Mouse (Mus musculus) embryonic fibroblast, embryonic 13.5 days (primary cell): ENCODE measurements around the gene Fam173a. TPM values are rescaled to one million over a fixed set of nuclear protein-coding genes. Genes with fewer than 3 reads are reported as not detected.

Source experiments
- H3K27ac ChIP-seq: 2 replicates; pipeline ENCODE4 v1.5.1; 2012; ENCODE audit warnings: low read length, control low read depth, inconsistent platforms; ENCODE audit not compliant: insufficient read depth
- H3K4me1 ChIP-seq: 2 replicates; pipeline ENCODE4 v1.6.1; 2011; ENCODE audit warnings: low read length; ENCODE audit not compliant: control insufficient read depth, insufficient read depth
- H3K4me3 ChIP-seq: 2 replicates; pipeline ENCODE4 v1.5.1; 2011; ENCODE audit warnings: mild to moderate bottlenecking, control low read depth, low read length; ENCODE audit not compliant: insufficient read depth
- CTCF ChIP-seq: IDR thresholded peaks from 2 replicates; pipeline ENCODE4 v1.5.1; 2011; ENCODE audit warnings: mild to moderate bottlenecking, control low read depth, low read length, moderate library complexity, borderline replicate concordance; ENCODE audit not compliant: insufficient read depth
- POLR2A ChIP-seq: IDR thresholded peaks from 2 replicates; pipeline ENCODE4 v1.6.1; 2011; ENCODE audit warnings: low read depth, mild to moderate bottlenecking, control low read depth, low read length, moderate library complexity
- polyA plus RNA-seq: library from polyadenylated mRNA; stranded (reverse); fragments of >200 nt; gene quantifications from 2 replicates; pipeline ENCODE4 v1.2.4, GENCODE M21; 2011; ENCODE audit warnings: low read depth; ENCODE audit not compliant: missing spikeins, insufficient read length

Fam173a gene
- polyA plus RNA-seq, 1 experiment: 25.4 TPM

DNA sequence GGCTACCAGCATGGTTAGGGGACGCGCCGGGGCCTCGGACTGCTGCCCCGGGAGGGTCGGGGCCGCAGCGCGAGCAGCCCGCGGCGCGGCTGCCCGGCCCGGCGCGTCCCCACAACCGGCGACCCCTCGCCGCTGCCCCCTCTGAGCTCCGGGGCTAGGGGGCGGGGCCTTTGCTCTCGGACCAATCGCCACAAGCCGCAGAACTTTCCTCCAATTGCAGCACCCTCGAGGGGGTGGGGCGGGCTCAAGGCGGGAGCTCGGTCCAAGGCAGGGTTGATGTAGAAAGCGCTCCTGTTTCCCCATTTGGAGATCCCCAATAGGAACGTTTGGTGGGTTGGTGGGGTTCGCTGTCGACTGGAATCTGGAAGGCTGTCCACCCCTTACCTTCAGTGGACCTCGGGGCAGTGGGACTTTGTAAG is 4.3 kb upstream of the Fam173a start, which contains the start of gene Metrn:
Gene Metrn, minus strand, starts transcription at position 186 of the 419 bp plus-strand sequence.
- no peak within 1 kb of the TSS for H3K27ac ChIP-seq
- peaks cover 7% of the 10 kb centered on the region; the same call in 1 of the 2 replicates for H3K4me1 ChIP-seq
- TF ChIP-seq POLR2A (no peak), CTCF (no peak)
- peak within 1 kb of the TSS; percentile 76 for H3K4me3 ChIP-seq

GRCm38 (mm10) chr17:25796211-25796771 is 3.6 kb upstream of the Fam173a start:
- H3K4me3 ChIP-seq: peak overlapping the region; percentile 76
- TF ChIP-seq POLR2A (no peak), CTCF (no peak)
- H3K4me1 ChIP-seq: peaks cover 7% of the 10 kb centered on the region; the same call in 1 of the 2 replicates
- no peak overlapping the region for H3K27ac ChIP-seq

DNA sequence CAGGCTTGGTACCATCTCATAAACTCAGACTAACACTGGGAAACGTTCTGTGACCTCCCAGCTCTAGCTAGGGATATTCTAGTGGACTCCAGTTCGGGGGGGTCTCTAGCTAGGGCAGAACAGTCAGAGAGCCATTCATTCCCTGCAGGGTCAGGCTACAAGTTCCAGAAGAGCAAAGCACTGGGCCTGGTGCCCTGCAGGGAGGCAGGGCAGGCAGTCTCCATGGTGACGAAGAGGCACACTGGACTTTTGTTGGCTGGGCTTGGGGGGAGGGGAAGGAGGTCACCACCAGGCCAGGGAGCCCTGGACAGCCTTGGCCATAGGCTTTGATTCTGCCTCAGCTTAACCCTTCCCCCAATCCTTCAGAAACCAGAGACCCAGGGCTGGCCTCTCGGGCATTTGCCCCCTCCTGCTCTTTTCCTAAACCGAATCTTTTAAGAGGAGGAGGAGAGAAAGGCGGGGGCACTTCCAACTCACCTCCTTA is 3.0 kb upstream of the Fam173a start, which contains the start of gene AC134908.4:
Gene AC134908.4, minus strand, starts transcription at position 51 of the 484 bp plus-strand sequence.
- TF ChIP-seq POLR2A (no peak), CTCF (no peak)
- peak within 1 kb of the TSS; percentile 76 for H3K4me3 ChIP-seq
- H3K4me1 ChIP-seq: peaks cover 7% of the 10 kb centered on the region; the same call in 1 of the 2 replicates
- H3K27ac ChIP-seq: no peak within 1 kb of the TSS

GRCm38 (mm10) chr17:25794998-25795397 is 2.3 kb upstream of the Fam173a start:
- Histone ChIP-seq H3K27ac (no peak overlapping the region), H3K4me1 (peaks cover 7% of the 10 kb centered on the region; the same call in 1 of the 2 replicates), H3K4me3 (no peak overlapping the region)
- no peak for TF ChIP-seq POLR2A
- no peak for TF ChIP-seq CTCF

- TF ChIP-seq POLR2A (no peak), CTCF (no peak)
- H3K27ac ChIP-seq: no peak overlapping the region
- no peak overlapping the region for H3K4me3 ChIP-seq
- peaks cover 7% of the 10 kb centered on the region; the same call in 1 of the 2 replicates for H3K4me1 ChIP-seq
Observed at GRCm38 (mm10) chr17:25794197-25794596, 1.5 kb upstream of the Fam173a start.

- Histone ChIP-seq H3K4me1 (peaks cover 7% of the 10 kb centered on the region; the same call in 1 of the 2 replicates), H3K4me3 (peak overlapping the region; percentile 55), H3K27ac (peak overlapping the region; percentile 86)
- TF ChIP-seq POLR2A (peak; percentile 92), CTCF (no peak)
Observed at GRCm38 (mm10) chr17:25791843-25792527, 716 bp downstream of the Fam173a start.

- Histone ChIP-seq H3K4me1 (peaks cover 7% of the 10 kb centered on the region; the same call in 1 of the 2 replicates), H3K4me3 (peak overlapping the region; percentile 55)
- TF ChIP-seq POLR2A: 0 out of 2 replicates have a peak, but pooled peaks have one; percentile 5
- TF ChIP-seq CTCF: no peak
Observed at GRCm38 (mm10) chr17:25791320-25791842, 1.3 kb downstream of the Fam173a start.

DNA sequence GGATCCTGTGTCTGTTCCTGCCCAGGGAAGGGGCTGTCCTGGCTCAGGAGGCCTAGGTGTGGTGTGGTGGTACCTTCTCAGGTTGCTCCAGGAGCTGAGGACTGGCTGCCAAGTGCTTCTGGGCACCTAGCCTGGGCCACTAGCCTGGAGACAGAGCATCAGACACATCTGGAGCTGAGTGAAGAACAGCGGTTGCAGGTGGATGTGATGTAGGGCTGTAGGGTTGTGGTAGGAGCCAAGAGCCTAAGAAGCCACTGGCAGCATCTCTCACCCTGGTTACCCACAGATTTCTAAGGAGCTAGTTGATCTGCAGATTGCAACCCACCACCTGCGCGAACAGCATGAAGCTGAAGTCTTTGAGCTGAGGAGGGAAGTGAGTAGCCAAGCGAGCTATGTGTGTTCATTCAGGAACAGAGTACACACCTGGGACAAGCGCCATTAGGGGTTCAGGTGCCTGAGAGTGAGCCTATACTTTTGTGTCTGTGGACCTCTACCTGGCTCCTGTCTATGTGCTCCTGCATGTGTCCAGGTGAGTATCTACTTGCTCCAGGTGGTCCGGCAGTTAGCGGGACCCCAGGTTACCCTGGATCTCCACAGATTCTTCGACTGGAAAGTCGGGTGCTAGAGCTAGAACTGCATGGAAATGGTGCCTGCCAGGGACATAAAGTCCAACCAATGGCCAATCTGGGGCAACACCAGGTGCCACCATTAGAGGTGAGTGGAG is 5.8 kb downstream of the Fam173a start:
- Histone ChIP-seq H3K4me3 (no peak overlapping the region), H3K27ac (no peak overlapping the region), H3K4me1 (no peaks in the 10 kb centered on the region)
- TF ChIP-seq CTCF: no peak
- 0 out of 2 replicates have a peak, but pooled peaks have one; percentile 1 for TF ChIP-seq POLR2A

More at GRCm38 (mm10) chr17:25791320-25791842, 1.3 kb downstream of the Fam173a start:
- H3K27ac ChIP-seq: no peak overlapping the region

DNA sequence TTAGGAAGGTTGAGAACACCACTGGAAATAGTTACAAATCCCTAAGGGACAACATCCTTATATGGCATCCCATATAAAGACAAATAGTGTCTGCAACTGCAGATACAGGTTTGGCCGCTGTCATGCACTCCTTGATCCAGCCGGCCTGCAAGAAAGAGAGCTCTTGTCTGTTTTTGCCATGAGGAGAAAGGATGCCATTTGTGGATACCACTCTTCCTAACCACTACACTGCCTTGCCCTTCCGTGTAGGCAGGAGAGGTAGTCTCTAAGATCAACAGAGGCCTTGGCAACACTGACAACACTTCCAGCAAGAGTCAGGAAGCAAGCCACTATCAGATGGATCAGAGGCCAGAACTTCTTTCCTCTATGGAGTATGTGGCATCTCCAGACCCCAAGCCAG is 6.4 kb downstream of the Fam173a start, which contains the start of gene Ccdc78:
Gene Ccdc78, plus strand, starts transcription at position 301 of the 400 bp plus-strand sequence.
- Histone ChIP-seq H3K4me3 (peak within 1 kb of the TSS; percentile 73), H3K4me1 (no peaks in the 10 kb centered on the region), H3K27ac (peak within 1 kb of the TSS; percentile 68; the same call in 1 of the 2 replicates)
- TF ChIP-seq CTCF (no peak), POLR2A (no peak; the same call in 1 of the 2 replicates)
